Mouse (Mus musculus) forebrain, postnatal 0 days (tissue): ENCODE data around the gene Gm4952. TPM values are rescaled to one million over a fixed set of nuclear protein-coding genes. Genes with fewer than 3 reads are reported as not detected.

Experiments
- ATAC-seq: fragments of 200-750 bp; cut with Nextera tagmentation; 2 replicates; pipeline ENCODE4 v1.8.0; 2017; ENCODE audit warnings: mild to moderate bottlenecking, moderate library complexity
- DNase-seq: peaks from one replicate; pipeline ENCODE4 v3.0.0-alpha.2; 2015
- H3K27ac ChIP-seq: fragments of 300-500 bp; sonication (generic); 2 replicates; pipeline ENCODE4 v1.5.1; 2014; ENCODE audit warnings: low read depth, mild to moderate bottlenecking, antibody characterized with exemption, low read length, moderate library complexity, mixed read lengths
- H3K27me3 ChIP-seq: fragments of 300-500 bp; sonication (generic); 2 replicates; pipeline ENCODE4 v1.6.1; 2014; ENCODE audit warnings: mild to moderate bottlenecking, low read length, mixed read lengths; ENCODE audit not compliant: insufficient read depth
- H3K36me3 ChIP-seq: fragments of 300-500 bp; sonication (generic); 2 replicates; pipeline ENCODE4 v1.6.1; 2014; ENCODE audit warnings: mild to moderate bottlenecking, moderate library complexity; ENCODE audit not compliant: insufficient read depth
- H3K4me1 ChIP-seq: fragments of 300-500 bp; sonication (generic); 2 replicates; pipeline ENCODE4 v1.6.1; 2014; ENCODE audit warnings: antibody characterized with exemption; ENCODE audit not compliant: insufficient read depth
- H3K4me2 ChIP-seq: fragments of 300-500 bp; sonication (generic); 2 replicates; pipeline ENCODE4 v1.6.1; 2014; ENCODE audit warnings: low read depth, mild to moderate bottlenecking, moderate library complexity
- H3K4me3 ChIP-seq: fragments of 300-500 bp; sonication (generic); 2 replicates; pipeline ENCODE4 v1.5.1; 2014; ENCODE audit warnings: low read depth, low read length, mixed read lengths
- H3K9ac ChIP-seq: fragments of 300-500 bp; sonication (generic); 2 replicates; pipeline ENCODE4 v1.6.1; 2014; ENCODE audit warnings: mild to moderate bottlenecking
- H3K9me3 ChIP-seq: fragments of 300-500 bp; sonication (generic); 2 replicates; pipeline ENCODE4 v1.6.1; 2016; ENCODE audit warnings: low read length
- CTCF ChIP-seq: sonication (generic); IDR thresholded peaks from 2 replicates; pipeline ENCODE4 v1.5.1; 2016; ENCODE audit warnings: antibody characterized with exemption, control low read depth, low read depth
- WGBS: fragments of 180-500 bp; shearing (Covaris S2); extraction: QIAGEN DNeasy Blood & Tissue Kit; methylation state at CpG from one replicate; pipeline ENCODE4 v1.1.7; 2014; 5-methylcytosine and 5-hydroxymethylcytosine counted together
- polyA plus RNA-seq: library from polyadenylated mRNA; unstranded; fragments of >200 nt; fragmentation: Nextera tagmentation; extraction: Ambion mirVana; gene quantifications from 2 replicates; pipeline ENCODE4 v1.2.1, GENCODE M21; 2015
- total RNA-seq: library from RNA; depleted of rRNA; stranded (reverse); fragments of >200 nt; gene quantifications from 2 replicates; pipeline ENCODE4 v1.2.3, GENCODE M21; 2014

The Gm4952 gene
- total and polyA plus RNA-seq, 2 experiments from 2014 or later = 0.19 to 0.29 TPM

DNA sequence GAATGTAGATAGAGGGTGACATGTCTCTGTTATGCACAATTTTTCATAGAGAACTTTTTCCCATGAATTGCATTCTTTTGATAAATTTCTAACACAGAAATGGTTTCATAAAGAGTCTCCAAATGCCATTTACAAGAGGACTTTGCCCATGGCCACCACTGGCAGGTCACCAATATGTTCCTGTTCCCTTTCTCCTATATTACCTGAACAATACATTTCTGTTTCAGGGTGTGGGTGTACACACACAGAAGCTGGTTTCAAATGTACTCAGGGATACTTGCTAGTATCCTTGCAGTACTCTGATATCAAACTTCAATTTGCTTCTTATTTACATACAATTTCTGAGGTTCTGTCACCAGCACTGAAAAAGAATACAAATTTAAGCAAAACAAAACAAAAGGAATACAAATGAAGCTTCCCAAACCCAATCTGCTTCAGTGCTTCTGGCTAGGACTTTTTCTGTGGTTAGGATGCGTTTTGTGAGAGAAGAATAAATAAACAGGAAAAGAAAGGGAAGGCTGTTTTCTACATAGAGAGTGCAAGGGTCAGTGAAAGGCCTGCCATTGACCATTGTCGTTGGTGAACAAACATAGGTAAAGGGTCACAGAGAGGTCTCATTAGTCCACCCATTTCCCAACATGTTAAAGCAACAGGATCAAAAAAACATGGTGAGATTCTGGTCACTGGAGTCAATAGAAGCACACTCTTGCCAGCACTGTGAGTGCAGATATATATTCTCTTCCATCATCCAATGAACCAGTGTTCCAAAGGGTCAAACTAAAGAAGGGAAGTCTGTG, 1.1 kb downstream of the Gm4952 start:
- Histone ChIP-seq H3K27me3 (no peaks in the 10 kb centered on the region), H3K4me1 (0 out of 2 replicates have a peak, but pooled peaks cover 7% of the 10 kb centered on the region), H3K4me3 (no peak overlapping the region), H3K36me3 (no peaks in the 10 kb centered on the region), H3K9ac (no peak overlapping the region), H3K9me3 (no peaks in the 10 kb centered on the region), H3K27ac (no peak overlapping the region), H3K4me2 (no peak overlapping the region)
- ATAC-seq = no peak
- DNase-seq = no peak
- no peak for TF ChIP-seq CTCF
- 30% methylated on average over 2 of the region's 2 CpGs for WGBS

DNA sequence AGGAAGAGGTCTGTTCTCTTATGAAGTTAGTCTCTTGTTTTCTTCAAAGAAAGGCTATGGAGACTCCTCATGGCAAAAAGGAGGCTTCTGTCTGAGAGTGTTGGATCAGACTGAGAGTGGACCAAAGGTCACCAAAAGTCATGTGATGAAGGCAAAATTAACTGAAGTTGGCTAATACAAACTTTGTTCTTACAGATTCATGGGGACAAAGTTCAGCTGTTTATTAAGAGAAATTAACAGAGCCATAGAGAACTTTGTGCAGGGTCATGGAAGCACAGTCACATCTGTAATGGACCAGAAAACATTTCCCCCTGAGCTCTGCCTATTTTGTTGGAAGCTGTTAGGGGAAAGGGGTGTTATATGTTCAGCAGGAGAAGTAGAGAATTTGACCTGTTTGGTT, 8.6 kb downstream of the Gm4952 start:
- ATAC-seq (no peak), DNase-seq (no peak)
- no peaks in the 10 kb centered on the region for H3K27me3 ChIP-seq
- H3K9ac ChIP-seq = no peak overlapping the region
- H3K4me1 ChIP-seq = no peaks in the 10 kb centered on the region
- no peak for TF ChIP-seq CTCF
- no peak overlapping the region for H3K4me3 ChIP-seq
- H3K9me3 ChIP-seq = no peaks in the 10 kb centered on the region
- H3K27ac ChIP-seq = no peak overlapping the region
- no peak overlapping the region for H3K4me2 ChIP-seq
- no peaks in the 10 kb centered on the region for H3K36me3 ChIP-seq

DNA sequence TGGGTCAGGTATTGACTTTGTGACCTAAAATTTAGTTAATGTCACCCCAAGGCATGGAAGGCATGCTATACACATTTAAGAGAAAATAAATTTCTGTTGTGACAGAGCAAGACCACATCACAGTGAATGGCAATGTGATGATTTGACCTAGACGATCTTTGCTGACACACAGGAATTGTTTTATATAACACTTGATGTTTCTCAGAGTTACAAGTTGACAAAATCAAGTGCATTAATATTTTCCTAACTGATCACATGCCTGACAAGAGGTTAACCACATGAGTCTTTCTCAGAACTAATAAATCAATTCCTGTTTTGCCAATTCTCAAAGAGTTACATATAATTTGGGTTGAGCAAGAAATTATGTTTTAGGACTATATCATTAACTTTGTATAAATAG, 13.9 kb downstream of the Gm4952 start:
- Histone ChIP-seq H3K27me3 (no peaks in the 10 kb centered on the region), H3K4me1 (no peaks in the 10 kb centered on the region), H3K36me3 (no peaks in the 10 kb centered on the region), H3K4me2 (no peak overlapping the region), H3K9me3 (no peaks in the 10 kb centered on the region), H3K9ac (no peak overlapping the region), H3K4me3 (no peak overlapping the region), H3K27ac (no peak overlapping the region)
- ATAC-seq (no peak), DNase-seq (no peak)
- 84% methylated on average over 1 of the region's 1 CpGs for WGBS
- TF ChIP-seq CTCF = no peak

DNA sequence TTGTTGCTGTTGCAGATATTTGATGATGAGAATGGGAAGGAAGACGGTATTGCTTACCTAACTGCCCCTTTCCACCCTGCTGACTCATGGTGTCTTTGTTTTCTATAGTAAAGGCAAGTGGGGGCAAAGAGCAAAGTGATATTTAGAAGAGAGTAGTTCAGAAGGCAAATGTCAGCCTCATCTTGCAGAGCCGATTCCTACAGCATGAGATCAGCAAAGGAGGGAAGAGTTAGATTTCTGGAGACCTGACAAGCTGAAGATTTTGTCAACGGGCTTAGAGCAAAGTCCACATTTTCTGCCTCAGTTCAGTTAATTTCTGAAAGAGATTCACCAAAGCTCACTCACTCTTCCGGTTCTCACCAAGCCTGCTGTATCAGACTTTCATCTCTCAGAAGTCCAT, 33.4 kb downstream of the Gm4952 start, which contains the start of gene Glyat:
TSS of gene Glyat (plus strand) at position 133 of the 400 bp plus-strand sequence.
- TF ChIP-seq CTCF = no peak
- H3K27ac ChIP-seq = no peak within 1 kb of the TSS
- H3K36me3 ChIP-seq = no peaks in the 10 kb centered on the region
- no peak within 1 kb of the TSS for H3K9ac ChIP-seq
- no peaks in the 10 kb centered on the region for H3K9me3 ChIP-seq
- no peaks in the 10 kb centered on the region for H3K4me1 ChIP-seq
- no peaks in the 10 kb centered on the region for H3K27me3 ChIP-seq
- no peak within 1 kb of the TSS for H3K4me3 ChIP-seq
- DNase-seq (no peak), ATAC-seq (no peak)
- no peak within 1 kb of the TSS for H3K4me2 ChIP-seq
- WGBS = 82% methylated on average over 4 of the region's 4 CpGs

DNA sequence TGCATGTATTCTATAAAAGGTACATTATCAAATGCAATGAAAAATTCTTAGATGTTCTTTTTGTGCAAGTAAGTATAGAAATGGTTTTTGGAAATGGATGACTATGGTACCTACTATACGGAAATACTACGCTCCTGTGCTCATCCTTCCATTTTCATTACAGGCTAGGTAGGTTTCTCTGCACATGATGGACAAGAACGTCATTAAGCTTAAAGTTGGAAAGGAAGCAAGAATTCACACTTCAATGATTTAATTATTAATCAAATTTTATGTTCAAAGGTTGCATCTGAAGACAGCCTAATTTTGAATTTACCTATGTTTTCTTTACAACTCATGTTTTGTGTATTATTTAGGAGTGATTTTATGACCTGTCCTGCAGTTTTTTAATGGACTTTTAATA, 34.5 kb downstream of the Gm4952 start:
- no peak overlapping the region for H3K4me2 ChIP-seq
- no peaks in the 10 kb centered on the region for H3K4me1 ChIP-seq
- no peaks in the 10 kb centered on the region for H3K9me3 ChIP-seq
- H3K27ac ChIP-seq = no peak overlapping the region
- H3K4me3 ChIP-seq = no peak overlapping the region
- no peak for DNase-seq
- no peak for ATAC-seq
- WGBS = 92% methylated on average over 3 of the region's 3 CpGs
- no peak for TF ChIP-seq CTCF
- H3K27me3 ChIP-seq = no peaks in the 10 kb centered on the region
- H3K36me3 ChIP-seq = no peaks in the 10 kb centered on the region
- no peak overlapping the region for H3K9ac ChIP-seq

DNA sequence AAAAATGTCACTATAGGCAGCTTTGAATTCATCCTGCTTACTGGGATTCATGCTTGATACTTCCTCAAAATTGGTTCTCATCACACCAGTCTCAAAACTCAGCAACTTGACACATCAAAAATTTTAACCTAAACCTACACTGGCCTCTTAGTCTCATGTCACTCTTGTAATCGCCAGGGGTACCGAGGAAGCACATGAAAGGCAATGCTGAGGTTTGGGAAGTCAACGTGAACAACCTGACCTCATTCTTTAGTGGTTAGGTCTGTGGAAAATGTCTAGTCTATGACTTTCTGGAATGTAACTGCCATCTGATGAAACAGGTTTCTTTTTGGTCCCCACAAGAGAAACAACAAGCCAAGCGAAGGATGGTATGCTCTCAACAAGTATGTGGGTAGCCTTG, 35.2 kb downstream of the Gm4952 start:
- Histone ChIP-seq H3K9ac (no peak overlapping the region), H3K27ac (no peak overlapping the region), H3K4me2 (no peak overlapping the region), H3K36me3 (no peaks in the 10 kb centered on the region), H3K27me3 (no peaks in the 10 kb centered on the region), H3K4me3 (no peak overlapping the region), H3K4me1 (no peaks in the 10 kb centered on the region), H3K9me3 (no peaks in the 10 kb centered on the region)
- no peak for TF ChIP-seq CTCF
- ATAC-seq (no peak), DNase-seq (no peak)
- WGBS = 94% methylated on average over 4 of the region's 4 CpGs

DNA sequence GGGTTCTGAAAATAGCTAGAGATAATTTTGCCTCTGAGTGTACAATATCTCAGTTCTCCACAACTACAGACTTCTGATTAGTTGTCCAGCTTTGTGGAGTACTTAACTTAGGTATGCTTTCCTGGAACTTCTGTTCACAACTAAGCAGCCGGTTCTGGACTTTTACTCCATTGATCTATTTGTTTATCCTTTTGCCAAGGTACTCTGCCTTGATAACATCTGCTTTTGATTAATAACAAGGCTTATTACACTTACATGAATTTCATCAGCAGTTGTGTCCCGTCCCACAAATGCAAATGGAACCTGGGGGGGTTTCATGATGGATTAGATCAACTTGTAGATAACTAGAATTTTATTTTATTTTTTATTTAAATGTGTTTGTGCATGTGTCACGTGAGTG, 37.1 kb downstream of the Gm4952 start:
- DNase-seq (no peak), ATAC-seq (no peak)
- no peak overlapping the region for H3K9ac ChIP-seq
- no peak overlapping the region for H3K27ac ChIP-seq
- 71% methylated on average over 3 of the region's 3 CpGs for WGBS
- no peaks in the 10 kb centered on the region for H3K4me1 ChIP-seq
- H3K27me3 ChIP-seq = no peaks in the 10 kb centered on the region
- no peaks in the 10 kb centered on the region for H3K36me3 ChIP-seq
- no peak for TF ChIP-seq CTCF
- no peaks in the 10 kb centered on the region for H3K9me3 ChIP-seq
- H3K4me2 ChIP-seq = no peak overlapping the region
- no peak overlapping the region for H3K4me3 ChIP-seq
